ENCODE assay signal across 21 mouse cellular contexts in the genomic region with DNA sequence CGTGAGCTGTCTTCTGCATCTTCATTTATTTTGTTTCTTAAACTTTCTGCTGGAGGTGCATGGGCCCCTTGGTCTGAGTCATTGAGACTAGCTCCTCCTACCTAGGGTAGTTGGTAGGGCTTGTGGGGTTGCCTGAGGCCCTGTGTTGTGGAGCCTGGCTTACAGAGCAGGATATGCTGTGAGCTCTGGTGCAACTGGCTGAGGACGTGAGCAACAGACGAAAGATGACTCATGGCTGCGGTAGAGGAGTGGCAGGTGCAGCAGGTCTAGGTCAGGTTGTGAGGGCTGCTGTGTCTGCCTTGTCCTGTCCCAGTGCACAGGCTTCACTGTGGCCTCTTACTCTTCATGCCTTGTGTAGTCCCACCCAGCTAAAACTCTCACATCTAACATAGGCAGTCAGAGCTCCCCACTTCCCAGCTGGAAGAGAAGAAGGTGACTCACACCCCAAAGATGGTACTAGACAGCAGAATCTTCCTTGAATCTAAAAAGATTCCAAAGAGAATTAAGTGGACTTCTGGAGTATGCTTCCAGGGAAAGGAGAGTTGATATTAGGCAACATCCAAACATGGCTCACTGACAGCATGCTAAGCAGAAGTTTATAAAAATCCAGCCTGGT. TPM values are rescaled to one million over a fixed set of nuclear protein-coding genes. Genes with fewer than 3 reads are reported as not detected.
A peak's percentile ranks its signal among the peaks of the same experiment; 100 is the strongest.
DNase-seq lines count a peak whose midpoint lies in the region; ATAC-seq and TF ChIP-seq lines count a peak whose summit lies in the region.
"Had no signal": no experiment of that assay in that cellular context is flagged by ENCODE, and none has a peak within 500 bp of the region (broad histone marks: within the 10 kb centered on the region; RNA-seq: fewer than 3 reads in every experiment).

No protein-coding gene starts in this region.

- H3K9me3 ChIP-seq in stomach, embryonic 15.5 days: no peaks in the 10 kb centered on the region
- H3K9me3 ChIP-seq: embryonic facial prominence, embryonic 15.5 days; heart, embryonic 13.5 days; hindbrain, embryonic 10.5 days; neural tube, embryonic 13.5 days had no signal

- WGBS in stomach, embryonic 15.5 days: 89% methylated on average over 4 of the region's 4 CpGs

- no peak overlapping the region for H3K27ac ChIP-seq in stomach, embryonic 15.5 days
- H3K27ac ChIP-seq in gastrocnemius, adult 2 months: no peak overlapping the region
- H3K27ac ChIP-seq: embryonic facial prominence, embryonic 15.5 days; heart, embryonic 13.5 days; hindbrain, embryonic 10.5 days; macrophage; neural tube, embryonic 13.5 days had no signal

- no peaks in the 10 kb centered on the region for H3K4me1 ChIP-seq in stomach, embryonic 15.5 days
- H3K4me1 ChIP-seq: embryonic facial prominence, embryonic 15.5 days; neural tube, embryonic 13.5 days had no signal

- ATAC-seq in stomach, embryonic 15.5 days (ENCODE audit: insufficient read depth, low FRiP score, low read depth): 0 out of 2 replicates have a peak, but pooled peaks have one; percentile 22

- no peak for TF ChIP-seq CTCF in gastrocnemius, adult 2 months (IDR thresholded peaks at IDR 0.05)

- H3K36me3 ChIP-seq in stomach, embryonic 15.5 days: no peaks in the 10 kb centered on the region
- H3K36me3 ChIP-seq: embryonic facial prominence, embryonic 15.5 days; neural tube, embryonic 13.5 days had no signal

- no peaks in the 10 kb centered on the region for H3K27me3 ChIP-seq in stomach, embryonic 15.5 days (replicated peaks)
- H3K27me3 ChIP-seq: embryonic facial prominence, embryonic 15.5 days; heart, embryonic 13.5 days; neural tube, embryonic 13.5 days had no signal

- intact Hi-C loops in heart, postnatal 10 days (cut with DNase I): no loop called here
- intact Hi-C loops in gastrocnemius, adult 2 months (cut with DNase I): no loop called here

- peak; percentile 30 for DNase-seq in right cerebral cortex, adult 18-20 months
- no peak for DNase-seq in right cerebral cortex, postnatal 14 days
- peak; percentile 3 for DNase-seq in CD4-positive helper T cell, adult 2 months (ENCODE audit: low read depth, low spot score)
- DNase-seq in NIH3T3 (ENCODE audit: low read depth): peak; percentile 64
- no peak for DNase-seq in heart, postnatal 10 days
- DNase-seq in gastrocnemius, adult 2 months: no peak
- DNase-seq: adrenal gland, postnatal 25 days; cerebellum, adult 9-10 months; embryo, embryonic 11 days; kidney, adult 8-10 months; kidney, postnatal 36 days; lung, embryonic 14.5 days; right cerebral cortex, postnatal 25 days had no signal

- H3K4me3 ChIP-seq in stomach, embryonic 15.5 days (replicated peaks): no peak overlapping the region
- H3K4me3 ChIP-seq in gastrocnemius, adult 2 months: no peak overlapping the region
- H3K4me3 ChIP-seq: embryonic facial prominence, embryonic 15.5 days; heart, embryonic 13.5 days; hindbrain, embryonic 10.5 days; neural tube, embryonic 13.5 days had no signal

- H3K9ac ChIP-seq in stomach, embryonic 15.5 days: no peak overlapping the region
- H3K9ac ChIP-seq: embryonic facial prominence, embryonic 15.5 days; heart, embryonic 13.5 days; lung, embryonic 14.5 days; neural tube, embryonic 13.5 days had no signal

- no peak overlapping the region for H3K4me2 ChIP-seq in stomach, embryonic 15.5 days
- H3K4me2 ChIP-seq: embryonic facial prominence, embryonic 15.5 days; heart, embryonic 13.5 days; liver, embryonic 11.5 days; lung, embryonic 14.5 days; midbrain, embryonic 11.5 days; neural tube, embryonic 13.5 days had no signal

RNA-seq across cellular contexts. Expression of gene Gatb, which starts 56.1 kb away (rescaled TPM):
- 22.2 and 22.9 TPM in 2 replicates for polyA plus RNA-seq in stomach, embryonic 15.5 days (2015; fragmentation: Nextera tagmentation; extraction: Ambion mirVana)
- 10 to 100 TPM; 25.4 to 27.8 TPM for total RNA-seq in heart, postnatal 10 days (2021)
- 10 to 100 TPM; 17.4 to 19.6 TPM for total RNA-seq in gastrocnemius, adult 2 months (2021)

Comparison
In these comparisons a context has a peak if more than half of its experiments do, and no peak if none do; other contexts are left out.
1. DNase-seq: peak in right cerebral cortex, adult 18-20 months (single experiment), CD4-positive helper T cell, adult 2 months (single experiment) and NIH3T3 (single experiment); none in right cerebral cortex, postnatal 14 days (single experiment), heart, postnatal 10 days (0 of 2) and gastrocnemius, adult 2 months (single experiment).